Mouse (Mus musculus) spleen, adult 2 months (tissue): Measurements from ENCODE around the gene BC067074.

Source experiments
- CTCF ChIP-seq: fragments of 200-500 bp; IDR thresholded peaks from 2 replicates; pipeline ENCODE4 v1.5.1; 2011; ENCODE audit warnings: mild to moderate bottlenecking, inconsistent platforms; ENCODE audit not compliant: insufficient read depth, insufficient read length, insufficient replicate concordance; ENCODE audit errors: extremely low read depth
- POLR2A ChIP-seq: fragments of 200-500 bp; IDR thresholded peaks from 2 replicates; pipeline ENCODE4 v1.6.1; 2011; ENCODE audit warnings: low read depth, low read length, inconsistent platforms

DNA sequence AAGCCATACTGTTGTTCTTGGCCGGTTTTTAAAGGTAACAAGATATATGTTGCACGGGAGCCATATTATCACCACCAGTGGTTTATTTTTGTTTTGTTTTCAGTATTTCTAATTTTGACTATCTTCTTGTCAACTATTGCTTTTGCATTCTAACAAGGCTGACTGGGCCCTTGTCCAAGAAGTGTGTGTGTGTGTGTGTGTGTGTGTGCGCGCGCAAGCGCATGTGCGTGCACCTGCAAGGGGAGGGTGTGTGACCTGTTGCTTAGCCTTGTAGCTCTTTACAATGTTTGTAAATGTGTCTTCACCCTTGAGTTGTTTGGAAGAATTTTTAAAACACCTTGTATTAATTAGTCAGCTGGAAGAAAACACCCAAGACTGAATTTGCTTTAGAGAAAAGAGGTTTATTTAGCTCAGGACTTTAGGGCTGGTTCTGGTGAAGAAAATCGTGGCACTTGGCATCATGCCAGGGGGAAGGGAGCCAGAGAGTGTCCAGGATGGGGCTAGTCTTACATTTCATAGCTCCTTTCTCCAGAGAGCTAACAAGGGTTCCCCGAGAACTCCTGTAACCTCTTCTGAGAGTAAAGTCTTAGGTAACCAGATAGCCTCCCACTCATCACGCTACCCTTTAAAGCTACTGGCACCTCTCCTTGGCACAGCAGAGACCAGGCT, 3.0 kb downstream of the BC067074 start:
- TF ChIP-seq CTCF (no peak), POLR2A (no peak)
